Mouse (Mus musculus) lung, adult 2 months (tissue): ENCODE results near the gene Cnksr3.

Experiments used
- CTCF ChIP-seq: fragments of 200-500 bp; IDR thresholded peaks from 2 replicates; pipeline ENCODE4 v1.5.1; 2011; ENCODE audit warnings: mild to moderate bottlenecking, low read length, control low read depth; ENCODE audit not compliant: insufficient read depth
- POLR2A ChIP-seq: fragments of 200-500 bp; IDR thresholded peaks from 2 replicates; pipeline ENCODE4 v1.6.1; 2011; ENCODE audit warnings: low read depth, mild to moderate bottlenecking, control low read depth, low read length, borderline replicate concordance; ENCODE audit errors: extremely low read depth

- TF ChIP-seq CTCF (no peak), POLR2A (no peak)
These were observed 53.6 kb downstream of the Cnksr3 start for GRCm38 (mm10) chr10:7158285-7159060.
